Mouse (Mus musculus): ENCODE data around the gene Vax1. TPM values are rescaled to one million over a fixed set of nuclear protein-coding genes. Genes with fewer than 3 reads are reported as not detected.

Vax1 gene
- not detected for total RNA-seq (2021)

- intact Hi-C loops (cut with DNase I): no loop called here
- DNase-seq: peak in 1 of 2 experiments; percentile 35
Observed at GRCm38 (mm10) chr19:59169936-59170765, at the start of gene Vax1. Vax1 (minus strand) TSS chr19:59170056.

GRCm38 (mm10) chr19:59218991-59219390, 49.1 kb upstream of the Vax1 start, which contains the start of gene Kcnk18:
Kcnk18 (plus strand) TSS chr19:59219214.
- intact Hi-C loops (cut with DNase I): no loop called here

GRCm38 (mm10) chr19:59216891-59217290, 47.0 kb upstream of the Vax1 start:
- intact Hi-C loops (cut with DNase I): no loop called here
- DNase-seq: no peak

More at GRCm38 (mm10) chr19:59218991-59219390, 49.1 kb upstream of the Vax1 start, which contains the start of gene Kcnk18:
- DNase-seq: no peak

GRCm38 (mm10) chr19:59208986-59209385, 39.1 kb upstream of the Vax1 start:
- intact Hi-C loops (cut with DNase I): loop anchor here (1.0 kb wide), 1 partner anchor 298 kb away; no protein-coding TSS in a partner anchor
- no peak for DNase-seq

- intact Hi-C loops (cut with DNase I): loop anchor here (1.0 kb wide), 1 partner anchor 297 kb away; no protein-coding TSS in a partner anchor
- DNase-seq: peak; percentile 58 to 79
Observed at GRCm38 (mm10) chr19:59208475-59208874, 38.6 kb upstream of the Vax1 start.

- DNase-seq: peak; percentile 34 to 69
- intact Hi-C loops (cut with DNase I): loop anchor here (2.0 kb wide), 1 partner anchor 391 kb away; no protein-coding TSS in a partner anchor
Observed at GRCm38 (mm10) chr19:59198161-59198560, 28.3 kb upstream of the Vax1 start.

DNA sequence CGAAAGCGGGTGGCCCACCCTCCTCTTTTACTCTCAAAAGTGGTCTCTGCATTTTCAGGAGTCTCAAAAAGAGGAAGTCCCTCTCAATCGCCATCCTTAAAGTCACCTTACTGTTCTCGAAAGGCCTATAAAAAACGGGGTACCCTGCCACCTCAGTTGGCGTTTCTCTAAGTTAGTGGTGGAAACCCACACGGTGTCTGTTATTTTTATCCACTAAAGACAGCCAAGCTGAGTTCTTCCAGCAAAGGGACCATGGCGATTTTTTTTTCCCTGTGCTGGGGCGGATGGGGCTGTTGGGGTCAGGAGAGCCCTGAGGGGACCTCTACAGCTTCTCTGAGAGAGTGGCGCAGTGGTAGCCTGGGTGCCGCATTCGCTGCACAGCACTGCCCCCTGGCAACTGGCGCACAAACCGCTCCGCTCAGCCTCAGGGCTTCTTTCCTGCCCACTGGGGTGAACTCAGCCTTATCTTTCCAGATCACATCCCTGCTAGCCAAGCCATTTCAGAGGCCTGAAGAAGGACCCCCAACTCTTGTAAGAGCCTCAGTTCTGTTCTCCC, 26.3 kb upstream of the Vax1 start:
- peak; percentile 51 to 72 for DNase-seq
- intact Hi-C loops (cut with DNase I): loop anchor here (1.0 to 2.0 kb wide), 2 partner anchors 285 to 433 kb away; no protein-coding TSS in a partner anchor

- intact Hi-C loops (cut with DNase I): no loop called here
- no peak for DNase-seq
Observed at GRCm38 (mm10) chr19:59195181-59195770, 25.4 kb upstream of the Vax1 start.

GRCm38 (mm10) chr19:59193986-59194820, 24.3 kb upstream of the Vax1 start:
- no peak for DNase-seq
- intact Hi-C loops (cut with DNase I): no loop called here

DNA sequence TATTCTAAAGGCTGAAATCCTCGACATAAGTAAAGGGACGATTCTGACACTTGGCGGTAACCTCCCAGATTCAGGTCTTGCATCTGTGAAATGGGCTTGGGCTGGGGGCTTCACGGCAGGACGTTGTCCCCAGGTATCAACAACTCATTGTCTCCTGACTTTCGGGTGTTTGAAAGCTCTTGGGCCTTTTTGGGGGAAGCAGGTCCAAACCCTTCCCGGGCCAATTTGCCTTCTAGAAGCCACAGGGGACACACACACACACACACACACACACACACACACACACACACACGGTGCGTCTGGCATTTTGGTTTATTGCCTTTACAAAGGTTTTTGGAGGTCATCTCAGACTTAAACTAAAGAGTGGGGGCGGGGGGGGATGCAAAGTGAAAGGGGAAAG, 23.6 kb upstream of the Vax1 start:
- intact Hi-C loops (cut with DNase I): no loop called here
- no peak for DNase-seq

DNA sequence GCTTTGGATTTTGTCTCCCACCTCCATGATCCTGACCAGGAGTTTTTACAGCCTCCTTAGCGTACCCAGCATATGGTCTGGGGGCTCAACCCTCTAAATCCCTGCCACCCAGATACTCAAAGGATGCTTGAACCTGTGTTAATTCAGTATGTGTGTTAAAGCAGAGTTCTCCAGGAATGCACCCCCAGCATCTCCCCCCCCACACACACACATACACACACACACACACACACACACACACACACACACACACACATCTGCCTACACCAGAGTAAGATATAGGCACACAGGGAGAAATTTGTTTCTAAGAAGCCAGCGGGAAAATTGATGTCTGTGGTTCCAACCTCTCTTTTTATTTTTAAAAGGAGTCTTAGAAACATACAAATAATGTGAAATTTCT, 22.6 kb upstream of the Vax1 start:
- DNase-seq: no peak
- intact Hi-C loops (cut with DNase I): no loop called here

GRCm38 (mm10) chr19:59191123-59191505, 21.3 kb upstream of the Vax1 start:
- DNase-seq: no peak
- intact Hi-C loops (cut with DNase I): no loop called here

- DNase-seq: no peak
- intact Hi-C loops (cut with DNase I): no loop called here
Observed at GRCm38 (mm10) chr19:59190431-59191122, 20.7 kb upstream of the Vax1 start.

DNA sequence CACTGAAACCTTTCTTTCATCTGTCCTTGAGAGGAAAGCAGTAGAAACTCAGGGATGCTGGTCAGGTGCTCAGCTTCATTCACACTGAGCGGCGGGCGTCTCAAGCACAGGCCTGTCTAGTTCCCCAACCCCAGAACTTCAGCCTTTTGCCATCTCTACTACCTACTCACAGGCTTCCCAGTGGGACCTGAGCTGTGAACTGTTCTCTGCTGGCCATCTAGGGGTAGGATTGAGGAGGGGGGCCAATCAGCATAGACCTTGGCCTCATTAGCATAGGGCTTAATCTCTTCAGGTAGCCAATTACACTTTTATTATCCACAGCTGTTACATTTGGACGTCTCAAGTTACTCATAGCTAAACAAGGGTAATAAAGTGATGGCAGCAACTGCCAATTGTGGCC, 19.1 kb upstream of the Vax1 start:
- DNase-seq: no peak
- intact Hi-C loops (cut with DNase I): no loop called here

GRCm38 (mm10) chr19:59184000-59184399, 14.1 kb upstream of the Vax1 start:
- intact Hi-C loops (cut with DNase I): no loop called here
- DNase-seq: peak in 1 of 2 experiments; percentile 42

- intact Hi-C loops (cut with DNase I): no loop called here
- no peak for DNase-seq
Observed at GRCm38 (mm10) chr19:59173341-59174015, 3.6 kb upstream of the Vax1 start.

DNA sequence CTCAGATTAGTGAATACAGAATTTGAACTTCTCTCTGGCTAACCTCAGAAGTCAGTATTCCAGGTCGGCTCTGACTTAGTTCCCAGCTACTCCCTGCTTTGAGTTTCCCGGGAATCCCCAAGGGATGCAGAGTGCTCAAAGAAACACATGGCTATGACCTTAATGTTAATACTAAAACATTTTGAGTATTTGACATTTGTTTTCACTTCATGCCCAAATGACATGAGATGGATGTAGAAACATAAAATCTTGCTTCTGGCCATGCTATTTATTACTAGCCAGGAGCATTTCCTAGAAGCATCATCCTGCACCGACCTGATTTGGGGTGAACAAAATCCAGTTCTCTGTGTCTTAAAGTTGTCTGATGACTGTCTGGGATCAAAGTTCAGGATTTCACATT, 2.9 kb upstream of the Vax1 start:
- intact Hi-C loops (cut with DNase I): no loop called here
- no peak for DNase-seq

- intact Hi-C loops (cut with DNase I): no loop called here
- DNase-seq: no peak
Observed at GRCm38 (mm10) chr19:59171871-59172245, 2.0 kb upstream of the Vax1 start.

DNA sequence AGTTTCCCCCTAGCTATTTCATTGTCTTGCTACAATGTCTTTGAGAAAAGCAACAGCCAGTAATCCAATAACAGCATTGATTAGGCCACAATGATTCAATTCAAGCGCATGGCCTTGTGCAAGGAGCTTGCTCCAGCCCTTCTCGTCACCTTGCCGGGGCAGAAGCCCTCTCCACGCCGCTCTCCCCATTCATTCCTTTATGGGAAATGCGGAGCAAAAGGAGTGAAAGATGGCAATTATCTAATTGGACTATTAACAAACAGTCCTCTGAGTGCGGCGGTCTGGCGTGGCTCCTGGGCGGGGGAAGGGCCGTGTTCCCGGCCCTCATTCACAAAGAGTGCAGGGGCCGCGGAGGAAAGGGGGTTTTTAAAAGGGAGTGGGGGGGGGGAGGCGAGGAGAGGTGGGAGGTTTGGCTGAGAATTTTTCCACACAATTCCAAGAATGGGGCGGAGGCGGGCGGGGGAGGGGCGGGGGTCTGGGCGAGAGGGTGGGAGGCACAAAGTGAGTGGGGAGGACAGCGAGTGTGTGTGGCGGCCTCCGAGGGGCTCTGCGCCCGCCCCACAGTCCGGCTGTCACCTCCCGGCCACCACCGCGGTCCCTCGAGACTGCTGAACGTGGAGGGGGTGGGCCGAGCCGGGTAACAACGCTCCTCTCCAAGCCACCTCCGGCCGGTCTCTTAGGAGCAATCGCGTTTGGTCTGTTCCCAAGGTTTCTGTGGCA, 1.5 kb upstream of the Vax1 start:
- DNase-seq: peak in 1 of 2 experiments; percentile 7
- intact Hi-C loops (cut with DNase I): no loop called here

Data from heart, postnatal 10 days (tissue).